Mouse (Mus musculus): Measurements from ENCODE around the gene Necap1. TPM values are rescaled to one million over a fixed set of nuclear protein-coding genes. Genes with fewer than 3 reads are reported as not detected.

Necap1 gene
- total RNA-seq, 1 experiment, result 40.4 TPM

DNA sequence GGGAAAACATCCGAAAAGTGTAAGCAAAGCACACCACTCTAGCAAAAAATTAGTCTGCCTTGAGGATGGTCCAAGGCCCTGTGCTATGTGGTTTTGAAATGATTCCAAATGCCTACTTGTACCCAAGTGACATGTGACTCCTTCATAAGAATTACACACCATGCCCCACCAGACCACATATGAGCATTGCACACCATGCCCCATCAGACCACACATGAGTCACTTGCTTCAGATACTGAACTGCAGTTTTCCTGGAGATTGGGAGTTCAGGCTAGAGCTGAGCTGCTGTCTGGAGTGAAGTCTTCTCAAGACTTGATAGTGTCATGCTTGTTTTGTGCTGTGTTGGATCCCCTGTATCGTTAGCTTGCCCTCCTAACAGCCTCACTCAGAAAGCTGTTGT lies 15.3 kb downstream of the Necap1 start:
- H3K4me1 ChIP-seq (ENCODE audit: control insufficient read depth in 2 of 2, insufficient read depth in 2 of 2, low read length in 2 of 2, poor library complexity in 1 of 2), result peaks cover 0 to 2% of the 10 kb centered on the region in 2 experiments; a peak in 1 of 4 replicates
- in situ Hi-C loops (cut with MboI; ENCODE audit: low sequenced_read_pairs in 2 of 2, unreplicated experiment in 2 of 2), result no loop called here
- H3K9ac ChIP-seq (ENCODE audit: insufficient read depth, low read depth, low read length, poor library complexity, severe bottlenecking), result no peak overlapping the region
- H3K36me3 ChIP-seq (ENCODE audit: control insufficient read depth, insufficient read depth, low read length, poor library complexity, severe bottlenecking), result peaks cover 17% of the 10 kb centered on the region
- no peak overlapping the region for H3K27ac ChIP-seq (ENCODE audit: insufficient read depth, low read depth, low read length, poor library complexity, severe bottlenecking)
- DNase-seq (ENCODE audit: low read depth, low spot score), result no peak
- H3K9me3 ChIP-seq (ENCODE audit: control insufficient read depth, insufficient read depth, low read depth, low read length), result no peaks in the 10 kb centered on the region
- TF ChIP-seq ZNF384 (IDR thresholded peaks at IDR 0.05; ENCODE audit: low read depth, low read length), result no peak
- no peak for TF ChIP-seq CHD2 (IDR thresholded peaks at IDR 0.05; ENCODE audit: low read depth, low read length)
- no peak for TF ChIP-seq HCFC1 (IDR thresholded peaks at IDR 0.05; ENCODE audit: borderline replicate concordance, insufficient read depth, low read length)
- no peak for TF ChIP-seq ZC3H11A (IDR thresholded peaks at IDR 0.05; ENCODE audit: borderline replicate concordance, low read depth, low read length)
- no peak for TF ChIP-seq MAFK (IDR thresholded peaks at IDR 0.05; ENCODE audit: insufficient read depth, low read depth, low read length)
- H3K4me3 ChIP-seq (ENCODE audit: insufficient read depth in 1 of 2, low read depth in 1 of 2, low read length in 2 of 2, poor library complexity in 1 of 2, severe bottlenecking in 1 of 2), result no peak overlapping the region

DNA sequence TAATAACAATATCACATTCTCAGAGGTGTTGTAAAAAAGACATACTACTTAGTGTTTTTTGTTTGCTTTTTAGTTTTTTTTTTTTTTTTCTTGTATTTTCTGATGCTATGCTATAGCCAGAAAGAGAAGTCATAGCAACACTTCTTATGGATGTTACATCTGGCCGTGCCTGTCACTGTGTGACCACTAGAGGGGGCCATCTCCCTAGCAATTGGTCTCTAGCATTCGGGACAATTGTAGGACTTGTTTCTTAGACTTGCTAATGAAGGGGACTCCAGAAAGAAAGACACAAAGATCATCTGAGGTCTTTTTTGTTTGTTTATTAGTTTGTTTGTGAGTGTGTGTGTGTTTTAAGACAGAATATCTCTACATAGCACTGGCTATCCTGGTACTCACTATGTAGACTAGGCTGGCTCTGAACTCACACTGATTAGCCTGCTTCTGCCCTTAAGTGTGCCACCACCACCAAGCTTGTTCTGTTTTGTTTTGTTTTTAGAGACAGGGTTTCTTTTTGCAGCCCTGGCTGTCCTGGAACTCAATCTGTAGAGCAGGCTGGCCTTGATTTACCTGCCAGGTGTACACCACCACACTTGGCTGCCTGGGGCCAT lies 18.3 kb downstream of the Necap1 start:
- DNase-seq (ENCODE audit: low read depth, low spot score), result peak; percentile 82
- Histone ChIP-seq H3K27ac (ENCODE audit: insufficient read depth, low read depth, low read length, poor library complexity, severe bottlenecking) (no peak overlapping the region), H3K9ac (ENCODE audit: insufficient read depth, low read depth, low read length, poor library complexity, severe bottlenecking) (no peak overlapping the region), H3K36me3 (ENCODE audit: control insufficient read depth, insufficient read depth, low read length, poor library complexity, severe bottlenecking) (peaks cover 8% of the 10 kb centered on the region), H3K4me3 (ENCODE audit: insufficient read depth in 1 of 2, low read depth in 1 of 2, low read length in 2 of 2, poor library complexity in 1 of 2, severe bottlenecking in 1 of 2) (no peak overlapping the region), H3K4me1 (ENCODE audit: control insufficient read depth in 2 of 2, insufficient read depth in 2 of 2, low read length in 2 of 2, poor library complexity in 1 of 2) (peaks cover 0 to 2% of the 10 kb centered on the region in 2 experiments; a peak in 1 of 4 replicates), H3K9me3 (ENCODE audit: control insufficient read depth, insufficient read depth, low read depth, low read length) (no peaks in the 10 kb centered on the region)
- TF ChIP-seq ZNF384 (IDR thresholded peaks at IDR 0.05; ENCODE audit: low read depth, low read length) (no peak), ZC3H11A (IDR thresholded peaks at IDR 0.05; ENCODE audit: borderline replicate concordance, low read depth, low read length) (peak; percentile 96)
- in situ Hi-C loops (cut with MboI; ENCODE audit: low sequenced_read_pairs in 2 of 2, unreplicated experiment in 2 of 2), result no loop called here

DNA sequence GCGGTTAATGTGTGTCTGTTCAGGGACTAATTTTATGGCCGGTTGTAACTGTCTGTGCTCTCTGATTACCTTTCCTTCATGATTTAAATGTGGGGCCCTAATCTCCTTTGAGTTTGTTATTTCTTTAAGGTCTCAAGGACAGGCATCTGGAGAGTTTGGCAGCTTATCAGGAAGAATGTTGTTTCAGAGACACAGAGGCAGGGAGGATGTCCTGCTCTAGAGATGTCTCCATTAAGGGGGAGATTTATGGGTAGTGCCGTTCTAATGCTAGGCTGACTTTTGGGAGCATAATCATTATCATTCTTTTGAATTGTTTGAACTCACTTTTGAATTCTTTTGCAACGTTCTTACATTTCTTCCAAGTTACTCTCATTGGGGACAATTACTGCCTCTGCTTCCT lies 45.6 kb downstream of the Necap1 start:
- in situ Hi-C loops (cut with MboI; ENCODE audit: low sequenced_read_pairs in 2 of 2, unreplicated experiment in 2 of 2), result no loop called here
- H3K9ac ChIP-seq (ENCODE audit: insufficient read depth, low read depth, low read length, poor library complexity, severe bottlenecking), result no peak overlapping the region
- no peak overlapping the region for H3K27ac ChIP-seq (ENCODE audit: insufficient read depth, low read depth, low read length, poor library complexity, severe bottlenecking)
- no peaks in the 10 kb centered on the region for H3K4me1 ChIP-seq (ENCODE audit: control insufficient read depth in 2 of 2, insufficient read depth in 2 of 2, low read length in 2 of 2, poor library complexity in 1 of 2)
- no peaks in the 10 kb centered on the region for H3K9me3 ChIP-seq (ENCODE audit: control insufficient read depth, insufficient read depth, low read depth, low read length)
- TF ChIP-seq CHD2 (IDR thresholded peaks at IDR 0.05; ENCODE audit: low read depth, low read length) (no peak), HCFC1 (IDR thresholded peaks at IDR 0.05; ENCODE audit: borderline replicate concordance, insufficient read depth, low read length) (no peak), MAFK (IDR thresholded peaks at IDR 0.05; ENCODE audit: insufficient read depth, low read depth, low read length) (no peak), ZNF384 (IDR thresholded peaks at IDR 0.05; ENCODE audit: low read depth, low read length) (no peak), ZC3H11A (IDR thresholded peaks at IDR 0.05; ENCODE audit: borderline replicate concordance, low read depth, low read length) (no peak)
- no peak for DNase-seq (ENCODE audit: low read depth, low spot score)
- no peaks in the 10 kb centered on the region for H3K36me3 ChIP-seq (ENCODE audit: control insufficient read depth, insufficient read depth, low read length, poor library complexity, severe bottlenecking)
- no peak overlapping the region for H3K4me3 ChIP-seq (ENCODE audit: insufficient read depth in 1 of 2, low read depth in 1 of 2, low read length in 2 of 2, poor library complexity in 1 of 2, severe bottlenecking in 1 of 2)

DNA sequence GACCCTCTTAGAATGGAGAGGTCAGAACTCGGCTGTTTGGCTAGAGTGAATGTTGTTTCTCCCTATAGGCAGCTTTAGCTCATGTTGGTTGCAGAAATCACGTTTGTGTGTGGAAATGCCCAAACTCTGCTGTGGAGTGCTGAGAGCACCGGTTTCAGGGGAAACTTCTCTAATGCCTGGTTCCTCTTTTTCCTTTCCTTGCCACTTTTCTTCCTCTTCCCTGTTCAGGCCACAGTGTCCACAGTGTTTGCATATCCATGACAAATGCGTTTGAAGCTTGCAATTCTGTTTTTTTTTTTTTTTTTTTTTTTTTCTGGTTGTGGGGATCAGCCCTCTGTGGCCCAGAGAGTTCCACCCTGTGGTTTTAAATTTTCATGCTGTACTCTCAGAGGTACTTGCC lies 47.2 kb downstream of the Necap1 start, which contains the start of gene Clec4a1:
Gene Clec4a1, plus strand, starts transcription at position 398 of the 400 bp plus-strand sequence.
- no peaks in the 10 kb centered on the region for H3K4me1 ChIP-seq (ENCODE audit: control insufficient read depth in 2 of 2, insufficient read depth in 2 of 2, low read length in 2 of 2, poor library complexity in 1 of 2)
- no peak for TF ChIP-seq ZNF384 (IDR thresholded peaks at IDR 0.05; ENCODE audit: low read depth, low read length)
- no peak for TF ChIP-seq ZC3H11A (IDR thresholded peaks at IDR 0.05; ENCODE audit: borderline replicate concordance, low read depth, low read length)
- no peak for TF ChIP-seq HCFC1 (IDR thresholded peaks at IDR 0.05; ENCODE audit: borderline replicate concordance, insufficient read depth, low read length)
- TF ChIP-seq CHD2 (IDR thresholded peaks at IDR 0.05; ENCODE audit: low read depth, low read length), result no peak
- TF ChIP-seq MAFK (IDR thresholded peaks at IDR 0.05; ENCODE audit: insufficient read depth, low read depth, low read length), result no peak
- H3K4me3 ChIP-seq (ENCODE audit: insufficient read depth in 1 of 2, low read depth in 1 of 2, low read length in 2 of 2, poor library complexity in 1 of 2, severe bottlenecking in 1 of 2), result no peak within 1 kb of the TSS
- H3K36me3 ChIP-seq (ENCODE audit: control insufficient read depth, insufficient read depth, low read length, poor library complexity, severe bottlenecking), result no peaks in the 10 kb centered on the region
- H3K27ac ChIP-seq (ENCODE audit: insufficient read depth, low read depth, low read length, poor library complexity, severe bottlenecking), result no peak within 1 kb of the TSS
- in situ Hi-C loops (cut with MboI; ENCODE audit: low sequenced_read_pairs in 2 of 2, unreplicated experiment in 2 of 2), result no loop called here
- H3K9ac ChIP-seq (ENCODE audit: insufficient read depth, low read depth, low read length, poor library complexity, severe bottlenecking), result no peak within 1 kb of the TSS
- no peaks in the 10 kb centered on the region for H3K9me3 ChIP-seq (ENCODE audit: control insufficient read depth, insufficient read depth, low read depth, low read length)
- DNase-seq (ENCODE audit: low read depth, low spot score), result no peak

DNA sequence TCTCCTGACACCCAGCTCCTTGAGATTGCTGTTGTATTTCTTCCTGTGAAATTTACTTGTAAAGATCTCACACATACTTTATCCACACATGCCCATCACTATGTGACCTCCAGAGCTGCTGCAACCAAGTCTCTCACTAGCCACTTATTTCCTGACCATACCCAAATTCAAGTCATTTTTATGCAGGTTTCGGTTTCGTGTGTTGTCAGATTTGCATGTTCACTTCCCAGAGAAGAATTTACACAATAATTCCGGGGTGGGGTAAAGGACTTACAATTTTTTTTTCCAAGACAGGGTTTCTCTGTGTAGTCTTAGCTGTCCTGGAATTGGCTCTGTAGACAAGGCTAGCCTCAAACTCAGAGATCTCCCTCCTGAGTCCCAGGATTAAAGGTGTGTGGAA lies 60.6 kb downstream of the Necap1 start:
- Histone ChIP-seq H3K36me3 (ENCODE audit: control insufficient read depth, insufficient read depth, low read length, poor library complexity, severe bottlenecking) (no peaks in the 10 kb centered on the region), H3K9me3 (ENCODE audit: control insufficient read depth, insufficient read depth, low read depth, low read length) (no peaks in the 10 kb centered on the region), H3K27ac (ENCODE audit: insufficient read depth, low read depth, low read length, poor library complexity, severe bottlenecking) (no peak overlapping the region), H3K9ac (ENCODE audit: insufficient read depth, low read depth, low read length, poor library complexity, severe bottlenecking) (no peak overlapping the region), H3K4me3 (ENCODE audit: insufficient read depth in 1 of 2, low read depth in 1 of 2, low read length in 2 of 2, poor library complexity in 1 of 2, severe bottlenecking in 1 of 2) (no peak overlapping the region), H3K4me1 (ENCODE audit: control insufficient read depth in 2 of 2, insufficient read depth in 2 of 2, low read length in 2 of 2, poor library complexity in 1 of 2) (peaks cover 0 to 2% of the 10 kb centered on the region in 2 experiments; a peak in 1 of 4 replicates)
- in situ Hi-C loops (cut with MboI; ENCODE audit: low sequenced_read_pairs in 2 of 2, unreplicated experiment in 2 of 2), result no loop called here
- TF ChIP-seq CHD2 (IDR thresholded peaks at IDR 0.05; ENCODE audit: low read depth, low read length) (no peak), ZC3H11A (IDR thresholded peaks at IDR 0.05; ENCODE audit: borderline replicate concordance, low read depth, low read length) (no peak), ZNF384 (IDR thresholded peaks at IDR 0.05; ENCODE audit: low read depth, low read length) (no peak), HCFC1 (IDR thresholded peaks at IDR 0.05; ENCODE audit: borderline replicate concordance, insufficient read depth, low read length) (no peak), MAFK (IDR thresholded peaks at IDR 0.05; ENCODE audit: insufficient read depth, low read depth, low read length) (no peak)
- DNase-seq (ENCODE audit: low read depth, low spot score), result no peak

Data from ES-E14 (cell line).